Mouse (Mus musculus): ENCODE results near the gene Gm20388.

- no peak for TF ChIP-seq CTCF (IDR thresholded peaks at IDR 0.05; ENCODE audit: borderline replicate concordance, insufficient read depth, low read depth, low read length)
- no peak for TF ChIP-seq POLR2A (IDR thresholded peaks at IDR 0.05; ENCODE audit: borderline replicate concordance, insufficient read depth, low read length)
These were observed 1075.4 kb downstream of the Gm20388 start for GRCm38 (mm10) chr8:120986022-120986421.
